Mouse (Mus musculus): ENCODE measurements around the gene Tpst2. TPM values are rescaled to one million over a fixed set of nuclear protein-coding genes. Genes with fewer than 3 reads are reported as not detected.

Tpst2 gene
- polyA plus RNA-seq, 1 experiment from 2014 or later, result 68.7 TPM

DNA sequence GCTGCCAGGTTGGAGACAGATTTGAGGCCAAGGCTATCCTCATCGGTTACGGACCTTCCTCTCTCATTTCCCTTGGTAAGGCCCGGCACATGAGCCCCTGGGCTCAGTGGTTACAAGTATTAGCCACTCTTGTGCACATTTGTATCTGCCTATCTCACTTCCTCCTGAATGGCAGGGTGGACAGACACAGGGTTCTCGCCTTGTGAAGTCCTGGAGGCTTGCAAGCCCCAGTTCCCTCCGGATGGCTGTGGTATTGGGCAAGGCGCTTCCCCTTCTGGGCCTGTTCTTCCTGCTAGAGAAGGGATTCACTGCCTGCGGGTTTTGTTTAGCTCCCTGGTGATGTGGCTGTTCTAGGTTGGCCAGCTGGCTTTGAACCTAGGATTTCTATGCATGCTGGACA is 3.7 kb downstream of the Tpst2 start:
- Histone ChIP-seq H3K4me2 (replicated peaks; ENCODE audit: low read depth, low read length) (no peak overlapping the region), H3K9me3 (ENCODE audit: low read length) (no peaks in the 10 kb centered on the region), H3K36me3 (ENCODE audit: insufficient read depth, low read length) (no peaks in the 10 kb centered on the region), H3K4me3 (ENCODE audit: low read length) (no peak overlapping the region), H3K27ac (ENCODE audit: low read length) (peak overlapping the region; percentile 16; the same call in 1 of the 2 replicates), H3K4me1 (ENCODE audit: insufficient read depth, low read length) (peaks cover 69% of the 10 kb centered on the region), H3K9ac (replicated peaks; ENCODE audit: low read length) (peak overlapping the region; percentile 35; the same call in 1 of the 2 replicates), H3K27me3 (ENCODE audit: insufficient read depth, low read length) (no peaks in the 10 kb centered on the region)
- ATAC-seq (ENCODE audit: low FRiP score, low TSS enrichment), result no peak
- WGBS, result 81% methylated on average over 7 of the region's 7 CpGs

DNA sequence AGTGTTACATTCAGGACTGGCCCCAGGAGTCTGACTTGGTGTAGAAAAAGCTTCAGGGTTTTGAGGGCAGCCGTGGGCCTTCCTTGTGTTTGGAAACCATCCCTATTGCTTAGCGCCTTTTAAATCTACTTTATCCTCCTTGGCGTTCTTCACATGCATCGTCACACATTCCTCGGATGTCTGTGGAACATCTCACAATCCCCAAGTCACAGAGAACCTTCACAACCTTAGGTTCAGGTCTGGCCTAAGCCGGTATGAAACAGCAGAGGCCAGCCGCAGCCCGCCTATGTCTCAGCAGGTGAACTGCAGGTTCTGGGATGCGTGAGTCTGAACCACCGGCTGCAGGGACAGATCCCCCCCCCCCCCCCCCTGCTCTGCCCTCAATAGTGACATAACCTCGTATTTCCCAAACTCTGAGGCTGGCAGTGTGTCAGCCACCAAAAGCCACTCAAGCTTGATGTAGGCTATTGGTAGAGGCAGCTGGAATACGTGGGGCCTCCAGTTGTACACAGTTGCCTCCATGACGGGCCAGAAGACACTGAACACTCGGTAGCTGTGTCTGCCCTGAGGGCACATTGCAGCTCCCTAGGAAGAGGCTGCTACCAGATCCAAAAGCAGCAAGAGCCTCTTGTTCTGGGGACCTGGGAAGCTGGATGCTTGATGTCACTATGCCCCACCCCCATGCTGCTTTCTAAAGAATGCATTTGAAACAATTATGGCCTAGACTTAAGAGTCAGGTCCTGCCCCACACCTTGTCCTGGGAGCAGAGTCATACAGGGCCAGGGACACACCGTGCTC is 4.6 kb downstream of the Tpst2 start:
- no peaks in the 10 kb centered on the region for H3K36me3 ChIP-seq (ENCODE audit: insufficient read depth, low read length)
- no peak overlapping the region for H3K9ac ChIP-seq (replicated peaks; ENCODE audit: low read length)
- 67% methylated on average over 15 of the region's 15 CpGs for WGBS
- no peak overlapping the region for H3K4me2 ChIP-seq (replicated peaks; ENCODE audit: low read depth, low read length)
- H3K27me3 ChIP-seq (ENCODE audit: insufficient read depth, low read length), result no peaks in the 10 kb centered on the region
- H3K4me1 ChIP-seq (ENCODE audit: insufficient read depth, low read length), result peaks cover 64% of the 10 kb centered on the region
- H3K4me3 ChIP-seq (ENCODE audit: low read length), result no peak overlapping the region
- ATAC-seq (ENCODE audit: low FRiP score, low TSS enrichment), result no peak
- H3K27ac ChIP-seq (ENCODE audit: low read length), result peak overlapping the region; percentile 73; the same call in 1 of the 2 replicates
- no peaks in the 10 kb centered on the region for H3K9me3 ChIP-seq (ENCODE audit: low read length)

DNA sequence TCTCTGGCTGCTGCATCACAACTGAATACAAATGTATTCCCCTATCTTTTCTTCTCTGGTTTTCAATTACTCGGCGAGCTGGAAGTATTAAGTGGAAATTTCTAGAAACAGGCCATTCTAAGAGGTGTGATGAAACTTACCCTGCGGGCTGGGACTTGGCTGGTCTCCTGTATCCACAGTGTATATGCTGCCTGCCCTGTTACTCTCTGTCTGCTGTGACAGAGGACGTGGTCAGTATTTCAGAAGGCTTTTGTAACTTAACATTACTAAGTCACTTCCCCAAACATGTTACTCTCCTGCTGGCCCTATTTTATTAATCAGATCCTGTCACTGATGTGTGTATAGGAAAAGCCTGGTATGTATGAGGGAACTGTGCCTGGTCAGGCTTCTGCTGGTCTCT is 5.2 kb downstream of the Tpst2 start:
- peak overlapping the region; percentile 73 for H3K27ac ChIP-seq (ENCODE audit: low read length)
- H3K27me3 ChIP-seq (ENCODE audit: insufficient read depth, low read length), result no peaks in the 10 kb centered on the region
- no peaks in the 10 kb centered on the region for H3K36me3 ChIP-seq (ENCODE audit: insufficient read depth, low read length)
- H3K4me2 ChIP-seq (replicated peaks; ENCODE audit: low read depth, low read length), result no peak overlapping the region
- no peaks in the 10 kb centered on the region for H3K9me3 ChIP-seq (ENCODE audit: low read length)
- H3K9ac ChIP-seq (replicated peaks; ENCODE audit: low read length), result no peak overlapping the region
- no peak overlapping the region for H3K4me3 ChIP-seq (ENCODE audit: low read length)
- peaks cover 64% of the 10 kb centered on the region for H3K4me1 ChIP-seq (ENCODE audit: insufficient read depth, low read length)
- WGBS, result 84% methylated on average over 4 of the region's 4 CpGs
- ATAC-seq (ENCODE audit: low FRiP score, low TSS enrichment), result no peak

DNA sequence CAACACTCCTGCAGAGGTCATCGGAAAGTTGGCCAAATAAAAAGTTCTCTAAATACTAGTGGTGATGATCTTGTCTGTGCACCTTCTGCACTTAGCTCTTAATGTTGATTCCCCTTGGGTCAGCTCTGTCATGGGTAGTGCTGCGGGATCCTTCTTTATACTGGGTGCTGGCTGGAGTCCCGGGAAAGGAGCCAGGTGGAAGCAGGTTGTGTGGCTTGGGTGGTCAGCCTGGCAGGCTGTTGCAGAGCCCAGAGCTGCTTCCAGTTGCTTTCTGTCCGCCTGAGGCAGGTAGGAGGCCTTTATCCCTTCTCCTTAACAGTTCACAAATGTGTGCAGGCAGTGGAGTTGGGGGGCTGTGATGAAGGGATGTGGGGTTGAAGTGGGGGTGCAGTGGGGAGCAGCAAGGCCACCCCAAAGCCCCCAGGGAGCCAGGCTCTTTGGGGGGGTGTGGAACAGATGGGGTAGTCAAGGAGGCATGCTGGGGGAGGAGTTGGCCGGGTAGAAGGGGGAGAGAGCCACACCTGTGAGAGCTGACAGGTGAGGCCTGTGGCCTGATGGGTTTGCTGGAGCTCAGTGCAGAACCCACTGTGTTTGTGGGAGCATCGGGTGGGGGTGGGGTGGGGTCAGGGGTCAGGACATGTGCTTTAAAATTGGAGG is 5.8 kb downstream of the Tpst2 start:
- Histone ChIP-seq H3K9ac (replicated peaks; ENCODE audit: low read length) (0 out of 2 replicates have a peak overlapping the region, but pooled peaks have one; percentile 31), H3K4me2 (replicated peaks; ENCODE audit: low read depth, low read length) (no peak overlapping the region; the same call in 1 of the 2 replicates), H3K9me3 (ENCODE audit: low read length) (no peaks in the 10 kb centered on the region), H3K36me3 (ENCODE audit: insufficient read depth, low read length) (no peaks in the 10 kb centered on the region), H3K27me3 (ENCODE audit: insufficient read depth, low read length) (no peaks in the 10 kb centered on the region), H3K27ac (ENCODE audit: low read length) (peak overlapping the region; percentile 73), H3K4me3 (ENCODE audit: low read length) (no peak overlapping the region), H3K4me1 (ENCODE audit: insufficient read depth, low read length) (peaks cover 63% of the 10 kb centered on the region)
- no peak for ATAC-seq (ENCODE audit: low FRiP score, low TSS enrichment)
- WGBS, result 67% methylated on average over 6 of the region's 6 CpGs

DNA sequence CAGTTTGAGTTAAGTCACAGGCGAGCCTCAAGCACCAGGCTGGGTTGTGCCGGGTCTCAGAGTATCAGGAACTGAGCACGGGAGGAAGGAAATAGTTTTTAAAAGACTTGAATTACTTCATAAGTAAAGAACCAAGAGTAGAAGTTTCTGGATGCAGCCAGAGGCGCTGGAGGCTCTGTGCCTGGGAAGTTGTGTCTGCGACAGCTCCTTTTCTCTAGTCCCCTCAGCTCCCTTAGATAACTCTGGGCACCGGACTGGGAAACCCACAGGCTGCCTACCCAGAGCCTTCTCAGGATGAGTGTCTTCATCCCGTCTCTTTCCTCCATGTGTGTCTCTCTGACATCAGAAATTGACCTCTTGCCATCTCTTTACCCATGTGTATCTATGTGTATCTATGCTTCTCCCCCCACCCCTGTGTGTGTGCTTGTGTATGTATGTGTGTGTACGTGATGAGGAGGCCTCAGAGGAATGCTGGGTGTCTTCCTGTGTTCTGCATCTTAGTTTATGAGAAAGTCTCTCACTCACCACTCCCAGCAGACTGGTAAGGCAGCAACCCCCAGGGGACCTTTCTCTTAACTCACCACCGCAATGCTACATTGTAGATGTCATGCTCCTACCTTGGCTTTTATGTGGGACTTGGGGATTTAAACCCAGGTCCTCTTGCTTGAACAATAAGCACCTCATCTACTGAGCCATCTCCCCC is 6.4 kb downstream of the Tpst2 start:
- H3K4me3 ChIP-seq (ENCODE audit: low read length), result no peak overlapping the region
- ATAC-seq (ENCODE audit: low FRiP score, low TSS enrichment), result no peak
- H3K4me1 ChIP-seq (ENCODE audit: insufficient read depth, low read length), result peaks cover 57% of the 10 kb centered on the region
- no peaks in the 10 kb centered on the region for H3K9me3 ChIP-seq (ENCODE audit: low read length)
- H3K36me3 ChIP-seq (ENCODE audit: insufficient read depth, low read length), result no peaks in the 10 kb centered on the region
- no peaks in the 10 kb centered on the region for H3K27me3 ChIP-seq (ENCODE audit: insufficient read depth, low read length)
- H3K4me2 ChIP-seq (replicated peaks; ENCODE audit: low read depth, low read length), result no peak overlapping the region; the same call in 1 of the 2 replicates
- whole genome bisulfite sequencing, result 70% methylated on average over 9 of the region's 9 CpGs
- H3K9ac ChIP-seq (replicated peaks; ENCODE audit: low read length), result no peak overlapping the region
- peak overlapping the region; percentile 73 for H3K27ac ChIP-seq (ENCODE audit: low read length)

DNA sequence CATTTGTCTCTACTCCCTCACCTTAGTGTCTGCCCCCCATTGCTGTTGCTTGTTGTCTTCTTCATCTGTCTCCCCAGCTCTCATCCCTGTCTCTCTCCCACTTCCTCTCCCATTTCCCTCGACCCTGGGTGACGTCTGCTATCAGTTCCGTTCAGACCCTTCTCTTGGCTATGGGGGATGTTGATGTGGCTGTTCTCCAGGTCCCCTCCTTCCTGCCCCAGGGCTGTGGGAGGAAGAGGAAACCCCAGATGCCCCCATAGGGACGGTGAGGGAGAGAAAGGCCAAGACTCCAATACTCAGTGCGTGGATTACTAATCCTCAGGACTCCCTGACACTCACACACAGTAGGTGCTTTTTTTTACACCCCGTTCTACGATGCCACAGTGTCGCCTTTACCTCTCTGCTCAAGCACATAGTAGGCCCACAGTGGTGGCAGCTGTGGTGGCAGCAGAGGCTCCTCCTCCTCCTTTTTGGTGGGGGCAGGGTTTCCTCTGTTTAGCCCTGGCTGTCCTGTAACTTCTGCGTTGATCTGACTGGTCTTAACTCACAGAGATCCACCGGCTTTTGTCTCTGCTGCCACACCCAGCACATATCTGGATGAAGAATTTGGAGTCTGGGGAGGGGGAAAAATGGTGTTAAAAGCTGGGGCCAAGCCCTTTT is 7.2 kb downstream of the Tpst2 start:
- H3K4me1 ChIP-seq (ENCODE audit: insufficient read depth, low read length), result peaks cover 55% of the 10 kb centered on the region
- H3K4me2 ChIP-seq (replicated peaks; ENCODE audit: low read depth, low read length), result no peak overlapping the region
- H3K9ac ChIP-seq (replicated peaks; ENCODE audit: low read length), result no peak overlapping the region
- ATAC-seq (ENCODE audit: low FRiP score, low TSS enrichment), result no peak
- no peaks in the 10 kb centered on the region for H3K27me3 ChIP-seq (ENCODE audit: insufficient read depth, low read length)
- no peaks in the 10 kb centered on the region for H3K36me3 ChIP-seq (ENCODE audit: insufficient read depth, low read length)
- WGBS, result 69% methylated on average over 10 of the region's 10 CpGs
- no peak overlapping the region for H3K4me3 ChIP-seq (ENCODE audit: low read length)
- peak overlapping the region; percentile 77 for H3K27ac ChIP-seq (ENCODE audit: low read length)
- H3K9me3 ChIP-seq (ENCODE audit: low read length), result no peaks in the 10 kb centered on the region

DNA sequence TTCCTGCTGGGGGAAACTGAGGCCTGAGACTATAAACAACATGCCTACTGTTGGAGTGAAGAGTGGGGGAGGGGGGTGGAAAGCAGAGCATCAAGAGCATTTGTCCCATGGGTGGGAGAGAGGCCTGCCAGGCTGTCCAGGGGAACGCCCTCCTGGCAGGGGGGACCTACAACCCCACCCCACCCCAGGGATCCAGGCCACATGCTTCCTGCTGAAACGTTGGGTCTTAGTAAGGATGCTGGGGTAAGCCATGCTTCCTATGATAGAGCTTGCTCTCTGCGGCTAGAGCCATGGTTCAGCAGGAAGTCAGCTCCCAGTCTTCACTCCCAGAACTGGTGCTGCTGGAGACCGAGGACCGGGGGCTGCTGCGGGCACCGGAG is 7.7 kb downstream of the Tpst2 start:
- no peaks in the 10 kb centered on the region for H3K27me3 ChIP-seq (ENCODE audit: insufficient read depth, low read length)
- H3K9ac ChIP-seq (replicated peaks; ENCODE audit: low read length), result 0 out of 2 replicates have a peak overlapping the region, but pooled peaks have one; percentile 8
- no peak overlapping the region for H3K4me3 ChIP-seq (ENCODE audit: low read length)
- no peak for ATAC-seq (ENCODE audit: low FRiP score, low TSS enrichment)
- WGBS, result 80% methylated on average over 7 of the region's 7 CpGs
- H3K27ac ChIP-seq (ENCODE audit: low read length), result peak overlapping the region; percentile 77
- H3K36me3 ChIP-seq (ENCODE audit: insufficient read depth, low read length), result no peaks in the 10 kb centered on the region
- no peaks in the 10 kb centered on the region for H3K9me3 ChIP-seq (ENCODE audit: low read length)
- peaks cover 51% of the 10 kb centered on the region for H3K4me1 ChIP-seq (ENCODE audit: insufficient read depth, low read length)
- no peak overlapping the region for H3K4me2 ChIP-seq (replicated peaks; ENCODE audit: low read depth, low read length)

DNA sequence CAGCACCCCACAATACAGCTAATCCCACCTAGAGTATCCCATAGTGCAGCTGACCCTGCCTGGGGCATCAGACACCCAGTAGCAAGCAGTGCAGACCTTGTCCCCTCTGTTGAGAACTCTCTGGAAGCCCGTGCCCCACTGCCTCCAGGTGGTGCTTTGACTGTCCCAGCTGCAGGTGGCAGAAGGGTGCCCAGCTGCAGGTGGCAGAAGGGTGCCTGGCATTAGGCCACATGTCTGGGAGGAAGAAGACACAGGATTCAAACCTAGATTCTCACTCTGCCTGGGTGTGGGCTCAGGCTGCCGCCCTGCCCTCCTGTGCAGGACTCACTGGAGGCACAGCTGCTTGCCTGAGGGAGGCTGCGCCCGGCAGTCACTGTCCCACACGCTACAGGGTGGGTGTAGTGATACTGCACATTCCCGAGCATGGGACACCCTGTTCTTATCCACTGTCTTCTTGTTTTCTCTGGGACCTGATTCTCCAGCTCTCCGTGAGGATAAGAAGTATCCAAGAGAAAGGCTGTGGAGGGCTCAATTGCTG is 9.1 kb downstream of the Tpst2 start:
- Histone ChIP-seq H3K4me1 (ENCODE audit: insufficient read depth, low read length) (peaks cover 55% of the 10 kb centered on the region), H3K9me3 (ENCODE audit: low read length) (no peaks in the 10 kb centered on the region), H3K4me2 (replicated peaks; ENCODE audit: low read depth, low read length) (no peak overlapping the region), H3K4me3 (ENCODE audit: low read length) (no peak overlapping the region), H3K9ac (replicated peaks; ENCODE audit: low read length) (no peak overlapping the region), H3K27ac (ENCODE audit: low read length) (no peak overlapping the region), H3K27me3 (ENCODE audit: insufficient read depth, low read length) (no peaks in the 10 kb centered on the region), H3K36me3 (ENCODE audit: insufficient read depth, low read length) (no peaks in the 10 kb centered on the region)
- no peak for ATAC-seq (ENCODE audit: low FRiP score, low TSS enrichment)
- WGBS, result 90% methylated on average over 7 of the region's 7 CpGs

DNA sequence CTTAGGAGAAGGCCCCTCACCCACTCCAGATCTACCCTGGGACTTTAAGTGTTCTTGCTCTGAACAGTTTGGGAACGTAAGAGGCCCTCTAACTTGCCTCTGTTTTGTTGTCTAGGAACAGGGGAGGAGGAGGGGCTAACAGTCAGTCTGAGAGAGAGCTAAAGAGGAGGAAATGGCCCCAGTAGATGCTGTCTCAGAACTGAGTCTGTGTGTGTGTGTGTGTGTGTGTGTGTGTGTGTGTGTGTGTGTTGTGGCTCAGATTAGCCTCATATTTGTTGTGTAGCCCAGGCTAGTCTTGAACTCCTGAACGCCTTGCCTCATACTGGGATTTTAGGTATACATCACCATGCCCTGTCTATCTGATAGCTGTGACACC is 10.1 kb downstream of the Tpst2 start:
- H3K4me3 ChIP-seq (ENCODE audit: low read length), result no peak overlapping the region
- no peak for ATAC-seq (ENCODE audit: low FRiP score, low TSS enrichment)
- H3K27ac ChIP-seq (ENCODE audit: low read length), result no peak overlapping the region
- WGBS, result 73% methylated on average over 2 of the region's 2 CpGs
- no peak overlapping the region for H3K4me2 ChIP-seq (replicated peaks; ENCODE audit: low read depth, low read length)
- no peak overlapping the region for H3K9ac ChIP-seq (replicated peaks; ENCODE audit: low read length)
- no peaks in the 10 kb centered on the region for H3K9me3 ChIP-seq (ENCODE audit: low read length)
- no peaks in the 10 kb centered on the region for H3K36me3 ChIP-seq (ENCODE audit: insufficient read depth, low read length)
- peaks cover 55% of the 10 kb centered on the region for H3K4me1 ChIP-seq (ENCODE audit: insufficient read depth, low read length)
- no peaks in the 10 kb centered on the region for H3K27me3 ChIP-seq (ENCODE audit: insufficient read depth, low read length)

Data from kidney, embryonic 16.5 days (tissue).